Mouse (Mus musculus): Measurements from ENCODE around the gene Klhl6.
A peak's percentile ranks its signal among the peaks of the same experiment; 100 is the strongest.

Klhl6 gene

DNA sequence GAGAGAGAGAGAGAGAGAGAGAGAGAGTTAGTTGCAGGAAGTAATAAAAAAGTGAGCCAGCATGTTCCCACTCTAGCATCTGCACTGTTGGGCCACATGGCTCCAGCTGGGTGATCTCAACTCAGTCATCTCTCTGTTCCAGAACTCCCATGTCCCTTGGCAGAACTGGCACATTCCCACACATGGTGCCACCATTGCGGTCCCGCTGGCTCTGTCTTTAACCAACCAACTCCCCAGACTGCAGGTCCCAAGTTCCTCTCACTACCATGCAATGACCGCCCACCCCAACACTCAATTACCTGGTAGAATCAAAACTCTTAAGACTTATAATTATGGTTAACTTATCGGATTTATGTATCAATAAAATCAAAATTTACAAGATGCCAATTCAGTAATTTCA lies 14.2 kb downstream of the Klhl6 start:
- no peak for DNase-seq (ENCODE audit: low spot score)

GRCm38 (mm10) chr16:19967897-19968392 lies 14.9 kb downstream of the Klhl6 start:
- DNase-seq (ENCODE audit: low spot score), result no peak

GRCm38 (mm10) chr16:19966976-19967375 lies 15.9 kb downstream of the Klhl6 start:
- DNase-seq (ENCODE audit: low spot score), result no peak

GRCm38 (mm10) chr16:19966437-19966836 lies 16.4 kb downstream of the Klhl6 start:
- DNase-seq (ENCODE audit: low spot score), result no peak

GRCm38 (mm10) chr16:19962951-19963350 lies 19.9 kb downstream of the Klhl6 start:
- DNase-seq (ENCODE audit: low spot score), result no peak

DNA sequence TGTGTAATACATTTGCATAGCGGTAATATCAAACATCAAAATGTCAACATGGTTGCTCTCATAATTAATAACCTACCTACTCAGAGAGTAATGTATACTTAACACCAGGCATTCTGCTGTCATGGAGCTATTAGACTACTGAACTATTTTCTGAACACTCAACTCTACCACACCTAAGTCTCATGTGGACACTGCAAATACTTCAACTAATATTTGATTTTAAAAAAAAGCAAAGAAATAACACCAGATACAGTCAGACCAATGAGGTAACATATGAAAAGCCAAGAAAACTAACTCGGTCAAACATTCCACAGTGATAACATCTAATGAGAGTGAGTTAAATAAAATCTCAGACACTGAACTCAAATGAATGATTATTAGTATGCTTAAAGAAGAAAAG lies 21.8 kb downstream of the Klhl6 start:
- no peak for DNase-seq (ENCODE audit: low spot score)

DNA sequence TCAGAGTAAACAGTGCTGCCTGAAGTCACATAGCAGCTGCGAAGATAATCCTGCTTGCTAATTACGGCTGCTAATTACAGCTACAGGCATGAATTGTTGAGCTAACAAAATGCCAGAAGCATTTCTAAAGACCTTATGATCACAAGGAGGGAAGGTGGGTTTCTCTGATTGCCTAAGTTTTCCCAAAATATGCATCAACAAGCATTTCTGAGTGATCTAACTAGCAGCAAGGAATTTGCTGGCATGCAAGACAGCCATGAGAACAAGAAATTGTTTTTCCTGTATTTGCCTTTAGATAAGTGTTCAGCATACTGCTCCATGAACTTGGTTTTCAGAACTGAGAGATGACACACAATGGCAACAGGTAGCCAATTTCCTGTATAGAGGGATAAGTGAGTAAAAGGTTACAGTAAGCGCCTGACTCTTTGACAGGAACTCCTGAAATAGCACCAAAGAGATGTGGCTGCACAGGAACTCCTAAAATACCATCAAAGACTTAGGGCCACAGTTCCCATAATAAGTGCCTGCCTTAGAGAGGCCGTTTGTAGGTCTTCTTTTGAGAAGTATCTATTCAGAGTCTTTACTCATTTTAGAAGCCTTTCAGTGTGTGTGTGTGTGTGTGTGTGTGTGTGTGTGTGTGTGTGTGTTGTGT lies 22.3 kb downstream of the Klhl6 start:
- no peak for DNase-seq (ENCODE audit: low spot score)

GRCm38 (mm10) chr16:19957051-19957450 lies 25.8 kb downstream of the Klhl6 start:
- no peak for DNase-seq (ENCODE audit: low spot score)

DNA sequence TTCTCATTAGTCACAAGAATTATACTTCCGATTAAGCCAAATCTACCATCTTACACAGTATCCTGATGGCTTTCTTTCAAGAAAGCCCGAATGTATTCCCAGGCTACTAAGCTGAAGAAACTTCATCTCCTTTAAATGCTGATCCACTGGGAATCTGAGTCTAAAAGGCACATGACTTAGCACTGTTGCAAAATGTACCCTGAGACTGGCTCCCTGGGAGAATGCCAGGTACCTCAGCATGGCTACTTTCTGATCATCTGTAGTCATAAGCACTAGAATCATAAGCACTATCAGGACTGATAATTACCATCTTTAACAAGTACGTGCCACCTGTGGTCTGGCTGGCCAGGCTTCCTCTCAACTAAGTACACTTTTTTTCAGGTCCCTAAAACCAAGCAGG lies 35.5 kb downstream of the Klhl6 start:
- no peak for DNase-seq (ENCODE audit: low spot score)

GRCm38 (mm10) chr16:19946578-19947298 lies 36.1 kb downstream of the Klhl6 start:
- DNase-seq (ENCODE audit: low spot score), result no peak

- DNase-seq (ENCODE audit: low spot score), result no peak
Measured at GRCm38 (mm10) chr16:19920823-19921222, 62.0 kb downstream of the Klhl6 start.

DNA sequence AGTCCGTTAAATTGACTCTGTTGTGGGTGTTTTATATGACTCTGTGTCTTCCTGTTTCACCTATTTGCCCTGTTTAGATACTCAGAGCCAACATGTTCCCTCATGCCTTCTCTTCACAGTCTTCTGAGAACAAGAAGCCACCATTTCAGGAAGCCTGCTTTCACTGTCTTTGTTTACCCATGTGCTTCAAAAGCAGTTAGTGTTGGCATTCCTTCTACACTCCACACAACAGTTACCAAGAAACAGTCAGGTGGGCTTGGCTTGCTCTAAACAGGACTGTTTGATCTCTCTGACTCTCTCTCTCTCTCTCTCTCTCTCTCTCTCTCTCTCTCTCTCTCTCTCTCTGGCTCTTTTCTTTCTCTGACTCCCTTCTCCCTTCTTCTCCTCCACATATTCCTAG lies 64.6 kb downstream of the Klhl6 start:
- DNase-seq (ENCODE audit: low spot score), result no peak

DNA sequence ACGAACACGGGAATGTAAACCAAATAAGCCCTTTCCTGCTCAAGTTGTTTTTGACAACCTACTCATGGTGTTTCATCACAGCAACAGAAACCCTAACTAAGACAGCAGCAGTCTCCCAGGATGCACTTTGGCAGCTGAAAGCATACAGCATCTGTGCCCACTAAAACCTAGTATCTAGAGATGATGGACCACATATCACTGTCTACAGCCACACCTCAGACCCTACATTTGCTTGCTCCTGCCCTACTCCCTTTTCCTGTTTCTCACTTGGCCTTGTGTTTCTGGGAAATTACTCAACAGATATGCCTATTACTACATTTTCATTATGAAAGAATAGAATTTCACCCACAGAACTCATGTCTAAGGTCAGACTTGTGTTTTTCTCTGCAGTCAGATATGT lies 70.3 kb downstream of the Klhl6 start:
- DNase-seq (ENCODE audit: low spot score), result no peak

DNA sequence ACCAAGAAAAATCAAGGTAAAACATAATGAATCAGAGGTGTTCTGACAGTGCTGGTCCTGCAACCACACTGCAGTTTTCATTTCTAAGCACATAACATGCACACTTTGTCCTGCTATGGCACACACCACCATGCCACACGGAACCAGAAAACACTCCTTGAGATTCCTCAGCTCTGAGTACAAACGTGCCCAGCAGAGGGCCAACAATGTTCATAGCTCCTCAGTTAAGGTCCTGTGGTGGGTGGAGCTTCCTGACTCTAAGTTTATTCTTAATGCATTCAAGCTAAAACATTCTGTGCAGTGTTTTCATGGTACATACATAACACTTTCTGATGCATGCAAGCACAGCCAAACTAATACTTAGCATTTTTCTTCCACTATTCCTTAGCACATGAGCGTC lies 74.5 kb downstream of the Klhl6 start:
- DNase-seq (ENCODE audit: low spot score), result no peak

- peak; percentile 67 for DNase-seq (ENCODE audit: low spot score)
Measured at GRCm38 (mm10) chr16:19907103-19907502, 75.7 kb downstream of the Klhl6 start.

- DNase-seq (ENCODE audit: low spot score), result no peak
Measured at GRCm38 (mm10) chr16:19904734-19905479, 77.9 kb downstream of the Klhl6 start.

- DNase-seq (ENCODE audit: low spot score), result no peak
Measured at GRCm38 (mm10) chr16:19903792-19904191, 79.0 kb downstream of the Klhl6 start.

Measured in testis, postnatal 10 days (tissue).